ENCODE assay signal across 16 mouse cellular contexts in genomic region chr6:118834046-118834445, GRCm38 (mm10).
DNase-seq lines count a peak whose midpoint lies in the region; ATAC-seq lines count a peak whose summit lies in the region.
"Had no signal": no experiment of that assay in that cellular context is flagged by ENCODE, and none has a peak within 500 bp of the region (broad histone marks: within the 10 kb centered on the region; RNA-seq: fewer than 3 reads in every experiment).

No protein-coding gene starts in this region.

- intact Hi-C loops in heart, postnatal 10 days (cut with DNase I), result no loop called here

- WGBS in heart, embryonic 13.5 days, result 32% methylated on average over 8 of the region's 8 CpGs
- WGBS in embryonic facial prominence, embryonic 13.5 days, result 51% methylated on average over 8 of the region's 8 CpGs
- WGBS in limb, embryonic 13.5 days, result 58% methylated on average over 8 of the region's 8 CpGs

- no peak for DNase-seq in heart, postnatal 10 days
- peak; percentile 60 for DNase-seq in lung, postnatal 25 days (ENCODE audit: low spot score)
- DNase-seq in right cerebral cortex, postnatal 25 days, result no peak
- DNase-seq: adrenal gland, postnatal 25 days; gastrocnemius, postnatal 14 days; kidney, postnatal 14 days; liver, embryonic 13.5 days; spleen, adult 18-20 months had no signal

- no peaks in the 10 kb centered on the region for H3K9me3 ChIP-seq in heart, embryonic 13.5 days
- no peaks in the 10 kb centered on the region for H3K9me3 ChIP-seq in embryonic facial prominence, embryonic 13.5 days
- no peaks in the 10 kb centered on the region for H3K9me3 ChIP-seq in limb, embryonic 13.5 days
- H3K9me3 ChIP-seq: heart, embryonic 15.5 days; hindbrain, embryonic 12.5 days; liver, embryonic 13.5 days had no signal

- H3K36me3 ChIP-seq in heart, embryonic 13.5 days, result no peaks in the 10 kb centered on the region
- no peaks in the 10 kb centered on the region for H3K36me3 ChIP-seq in embryonic facial prominence, embryonic 13.5 days
- no peaks in the 10 kb centered on the region for H3K36me3 ChIP-seq in limb, embryonic 13.5 days
- H3K36me3 ChIP-seq: heart, embryonic 15.5 days; hindbrain, embryonic 12.5 days; liver, embryonic 13.5 days had no signal

- H3K27me3 ChIP-seq in heart, embryonic 13.5 days (replicated peaks), result no peaks in the 10 kb centered on the region
- no peaks in the 10 kb centered on the region for H3K27me3 ChIP-seq in embryonic facial prominence, embryonic 13.5 days
- no peaks in the 10 kb centered on the region for H3K27me3 ChIP-seq in limb, embryonic 13.5 days
- H3K27me3 ChIP-seq: heart, embryonic 15.5 days; hindbrain, embryonic 12.5 days; liver, embryonic 13.5 days had no signal

- H3K4me2 ChIP-seq in heart, embryonic 13.5 days, result no peak overlapping the region
- H3K4me2 ChIP-seq in embryonic facial prominence, embryonic 13.5 days, result no peak overlapping the region
- H3K4me2 ChIP-seq in limb, embryonic 13.5 days (replicated peaks), result no peak overlapping the region
- H3K4me2 ChIP-seq: heart, embryonic 15.5 days; hindbrain, embryonic 12.5 days; liver, embryonic 13.5 days had no signal

- peaks cover 80% of the 10 kb centered on the region for H3K4me1 ChIP-seq in heart, embryonic 13.5 days
- H3K4me1 ChIP-seq in embryonic facial prominence, embryonic 13.5 days, result peaks cover 21% of the 10 kb centered on the region
- peaks cover 35% of the 10 kb centered on the region for H3K4me1 ChIP-seq in limb, embryonic 13.5 days

- no peak overlapping the region for H3K4me3 ChIP-seq in heart, embryonic 13.5 days
- no peak overlapping the region for H3K4me3 ChIP-seq in embryonic facial prominence, embryonic 13.5 days
- H3K4me3 ChIP-seq in limb, embryonic 13.5 days, result no peak overlapping the region
- H3K4me3 ChIP-seq: heart, embryonic 15.5 days; hindbrain, embryonic 12.5 days; liver, embryonic 13.5 days; megakaryocyte, embryonic 14.5 days had no signal

- H3K9ac ChIP-seq in heart, embryonic 13.5 days, result peak overlapping the region; percentile 28
- H3K9ac ChIP-seq in embryonic facial prominence, embryonic 13.5 days, result no peak overlapping the region
- H3K9ac ChIP-seq in limb, embryonic 13.5 days, result no peak overlapping the region
- H3K9ac ChIP-seq: heart, embryonic 15.5 days; hindbrain, embryonic 12.5 days; liver, embryonic 13.5 days had no signal

- ATAC-seq in heart, embryonic 13.5 days (ENCODE audit: extremely low read depth, insufficient number of reproducible peaks, low FRiP score, low TSS enrichment), result no peak
- no peak for ATAC-seq in embryonic facial prominence, embryonic 13.5 days (ENCODE audit: insufficient number of reproducible peaks, insufficient read depth, low FRiP score, low TSS enrichment, low read depth)
- ATAC-seq in limb, embryonic 13.5 days (ENCODE audit: low FRiP score, low read depth), result no peak
- no peak for ATAC-seq in granulocyte monocyte progenitor cell, adult 5-6 weeks (replicated peaks; ENCODE audit: poor library complexity, severe bottlenecking)
- ATAC-seq: intestine, embryonic 16.5 days had no signal

- H3K27ac ChIP-seq in heart, embryonic 13.5 days (replicated peaks), result peak overlapping the region; percentile 33; the same call in 1 of the 2 replicates
- peak overlapping the region; percentile 18; the same call in 1 of the 2 replicates for H3K27ac ChIP-seq in embryonic facial prominence, embryonic 13.5 days
- H3K27ac ChIP-seq in limb, embryonic 13.5 days, result peak overlapping the region; percentile 48; the same call in 1 of the 2 replicates
- H3K27ac ChIP-seq: heart, embryonic 15.5 days; hindbrain, embryonic 12.5 days; liver, embryonic 13.5 days had no signal
